Mouse (Mus musculus) cerebellum, adult 11-12 months (tissue): ENCODE results near the gene Slc46a2.

Experiments
- DNase-seq: peaks from one replicate; pipeline ENCODE4 v3.0.0; 2022

The Slc46a2 gene

DNA sequence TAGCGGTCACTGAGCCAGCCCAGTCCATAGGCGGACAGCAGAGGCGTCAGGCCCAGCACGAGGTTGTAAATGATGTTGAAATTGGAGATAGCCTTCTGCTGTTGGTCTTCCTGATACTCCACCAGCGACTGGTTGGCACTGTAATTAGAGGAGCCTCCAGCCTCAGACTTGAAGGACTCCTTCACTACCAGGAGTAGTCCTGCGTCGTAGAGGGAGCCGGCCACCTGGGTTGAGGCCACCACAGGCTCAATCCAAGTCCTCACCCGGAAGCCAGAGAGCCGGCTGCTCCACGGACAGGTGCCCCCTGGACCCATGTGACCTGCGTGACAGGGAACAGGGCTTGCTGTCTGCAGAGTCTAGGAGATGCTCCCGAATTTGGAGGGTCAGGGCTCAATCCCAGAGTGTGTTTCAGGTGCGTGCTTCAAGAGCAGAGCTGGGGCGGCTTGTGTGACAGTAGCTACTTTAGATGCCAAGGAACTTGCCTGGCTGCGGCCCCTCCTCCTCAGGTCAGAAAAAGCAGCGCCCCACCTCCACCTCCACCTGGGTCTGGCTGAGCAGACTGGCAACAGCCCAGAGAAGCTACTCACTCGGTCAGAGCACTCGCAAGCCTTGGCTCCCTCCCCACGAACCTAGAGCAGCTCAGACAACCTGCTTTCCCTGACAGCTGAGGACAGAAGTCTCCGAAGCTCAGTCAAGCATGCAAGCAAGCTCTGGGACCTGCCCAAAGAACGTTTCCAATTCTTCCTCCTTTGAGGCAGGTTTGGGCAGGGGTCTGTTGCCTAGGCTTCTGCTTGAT lies at the start of gene Slc46a2:
Gene Slc46a2, minus strand, starts transcription at position 449 of the 796 bp plus-strand sequence.
- peak; percentile 34 for DNase-seq

DNA sequence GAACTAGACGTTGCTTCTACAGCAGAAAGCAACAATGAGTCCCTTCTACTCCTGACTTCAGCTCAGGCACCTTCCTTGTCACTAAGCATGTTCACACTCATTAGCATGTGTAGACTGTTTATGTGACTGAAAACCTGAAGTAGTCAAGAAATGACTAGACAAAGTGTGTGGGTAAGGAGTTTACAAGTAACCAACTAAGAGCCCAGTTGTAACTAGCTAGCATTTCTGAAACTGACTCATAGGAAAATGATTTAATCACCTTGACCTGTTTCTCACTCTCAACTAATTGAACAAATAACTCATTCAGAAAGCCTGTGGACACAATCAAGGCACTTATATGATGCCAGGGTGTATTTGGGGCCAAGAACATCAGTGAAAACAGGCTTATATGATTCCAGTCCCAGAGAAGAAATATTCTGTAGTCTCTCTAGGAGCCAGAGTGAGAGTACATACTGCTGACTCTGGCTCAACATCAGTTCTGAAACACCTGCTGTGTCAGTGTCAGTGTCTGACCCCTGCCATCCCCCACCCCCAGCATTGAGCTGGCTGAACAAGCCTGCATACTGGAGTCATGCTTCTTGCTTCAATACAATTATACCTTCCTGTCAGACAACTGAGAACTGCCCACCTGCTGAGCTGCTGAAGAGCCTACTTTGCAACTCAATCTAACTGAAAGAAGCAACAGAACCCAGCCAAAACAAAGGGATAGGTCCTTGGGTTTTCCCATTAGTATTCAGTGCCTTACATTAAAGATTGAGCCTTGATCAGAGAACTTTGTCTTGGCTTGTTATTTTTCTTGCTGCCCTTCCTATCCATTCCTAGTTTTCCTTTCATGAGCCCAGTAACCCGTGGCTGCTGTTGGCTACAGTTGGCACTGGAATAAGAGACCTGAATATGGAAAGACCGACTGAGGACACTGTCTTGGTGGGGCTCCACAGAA lies 48.8 kb upstream of the Slc46a2 start, which contains the start of gene Mup6:
Gene Mup6, plus strand, starts transcription at position 890 of the 940 bp plus-strand sequence.
- DNase-seq = no peak

GRCm38 (mm10) chr4:59960610-59961009 lies 45.8 kb upstream of the Slc46a2 start, which contains the start of gene Mup4:
Gene Mup4, minus strand, starts transcription at chr4:59960710.
- DNase-seq = no peak

DNA sequence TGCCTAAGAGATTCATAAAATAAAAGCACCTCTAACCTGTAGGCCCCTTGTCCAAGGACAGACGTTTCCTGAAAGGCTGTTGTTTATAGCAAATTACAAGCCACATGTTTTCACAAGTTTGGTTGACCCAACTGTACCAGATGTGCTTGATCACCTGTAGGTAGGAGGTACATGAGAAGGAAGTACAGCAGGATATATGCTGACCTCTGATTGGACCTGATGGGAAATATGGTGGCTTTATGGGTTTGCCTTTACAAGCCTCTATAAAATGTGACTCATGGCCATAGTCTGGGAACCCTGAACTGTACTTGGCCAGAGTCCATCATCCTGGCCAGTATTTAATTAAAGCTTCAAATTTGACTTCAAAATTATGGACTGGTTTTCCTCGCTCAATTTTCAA lies 22.7 kb upstream of the Slc46a2 start:
- DNase-seq = no peak

DNA sequence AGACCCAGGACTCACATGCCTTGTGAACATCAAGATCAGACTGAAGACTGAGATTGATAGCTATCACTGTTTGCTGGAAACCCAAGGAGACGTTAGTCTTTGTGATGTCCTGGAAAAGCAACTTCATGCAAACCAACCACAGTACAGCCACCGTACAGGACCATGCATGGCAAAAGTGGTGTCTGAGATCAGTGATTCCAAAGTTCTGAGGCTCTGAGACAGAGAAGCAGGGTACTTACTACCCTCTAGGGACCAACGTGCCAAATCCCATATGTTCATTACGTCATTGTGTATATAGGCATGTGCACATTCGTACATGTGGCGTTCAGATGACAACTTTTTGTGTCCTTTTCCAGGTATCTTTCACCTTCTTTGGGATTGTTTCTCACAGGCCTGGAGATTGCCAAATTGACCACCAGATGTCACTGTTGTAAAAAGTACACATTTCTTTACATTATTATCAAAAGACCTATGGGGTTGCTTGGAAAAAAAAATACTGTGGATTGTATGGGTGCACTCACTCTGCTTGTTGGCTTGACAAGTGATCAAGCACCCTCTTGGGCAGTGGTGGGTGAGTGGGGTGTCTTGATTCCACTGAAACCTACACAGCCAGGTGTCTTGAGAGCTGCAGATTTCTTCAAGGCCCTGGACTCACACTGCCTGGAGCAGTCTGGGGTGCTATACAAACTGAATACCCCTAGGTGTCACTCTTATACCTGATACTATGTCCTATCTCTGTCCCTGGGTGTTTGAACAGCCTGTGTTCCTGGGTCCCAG lies 17.8 kb upstream of the Slc46a2 start:
- DNase-seq = peak; percentile 24

- DNase-seq = peak; percentile 66
Observed at GRCm38 (mm10) chr4:59928347-59928746, 13.5 kb upstream of the Slc46a2 start.

DNA sequence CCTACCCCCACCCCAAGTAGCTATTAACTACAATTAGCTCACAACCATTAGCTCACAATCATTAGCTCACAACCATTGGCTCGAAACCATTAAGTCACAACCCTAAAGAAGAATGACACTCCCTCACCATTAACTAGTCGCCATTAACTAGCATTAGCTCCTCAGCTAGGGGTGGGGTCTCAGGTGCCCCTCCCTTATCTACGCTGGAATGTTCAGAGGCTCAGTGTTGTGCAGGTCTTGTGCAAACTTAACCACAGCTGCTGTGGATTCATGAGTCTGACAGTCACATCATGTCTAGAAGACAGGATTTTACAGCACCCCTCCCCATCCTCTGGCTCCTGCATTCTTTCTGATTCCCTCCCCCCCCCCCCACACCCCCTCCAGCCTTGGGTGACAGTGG lies 12.8 kb upstream of the Slc46a2 start:
- no peak for DNase-seq

GRCm38 (mm10) chr4:59925082-59925481 lies 10.2 kb upstream of the Slc46a2 start:
- DNase-seq = no peak

DNA sequence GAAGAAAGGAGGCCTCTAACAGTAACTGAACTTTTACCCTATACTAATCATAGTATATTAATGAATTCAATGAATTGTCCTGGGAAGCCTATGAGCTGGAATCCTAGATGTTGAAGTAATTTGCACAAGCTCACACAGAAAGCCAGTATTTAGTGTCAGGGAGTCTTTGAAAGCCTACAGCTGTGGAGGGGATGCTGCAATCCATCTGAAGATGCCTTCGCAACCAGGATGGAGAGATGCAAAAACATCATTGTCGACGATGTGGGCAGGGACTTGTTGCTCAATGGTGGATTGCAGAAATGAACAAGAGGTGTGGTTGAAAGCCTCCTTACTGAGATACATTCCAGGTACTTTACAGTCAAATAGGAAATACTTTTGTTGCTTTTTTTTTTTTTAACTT lies 3.1 kb upstream of the Slc46a2 start:
- DNase-seq = no peak

GRCm38 (mm10) chr4:59908785-59909184 lies 6.1 kb downstream of the Slc46a2 start:
- no peak for DNase-seq

- DNase-seq = no peak
Observed at GRCm38 (mm10) chr4:59907657-59908230, 7.1 kb downstream of the Slc46a2 start.

- DNase-seq = no peak
Observed at GRCm38 (mm10) chr4:59907092-59907491, 7.8 kb downstream of the Slc46a2 start.

DNA sequence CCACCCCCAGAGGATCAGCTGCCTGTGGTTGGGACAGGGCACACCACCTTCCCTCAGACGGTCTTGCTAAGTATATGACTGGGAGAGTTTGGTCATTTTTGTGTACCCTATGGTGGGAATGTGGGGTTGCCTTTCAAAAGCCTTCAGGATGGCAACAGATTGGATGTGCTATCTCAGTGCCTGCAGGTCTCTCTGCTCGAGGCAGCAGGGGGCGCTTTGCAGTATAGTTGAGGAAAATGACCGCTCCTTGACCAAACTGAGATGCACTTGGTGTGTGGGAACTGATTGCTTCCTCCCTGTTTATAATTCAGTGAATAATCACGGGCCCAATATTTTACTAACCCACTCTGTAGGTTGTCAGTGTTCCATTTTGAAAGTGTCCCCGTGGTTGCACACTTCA lies 12.3 kb downstream of the Slc46a2 start:
- no peak for DNase-seq

DNA sequence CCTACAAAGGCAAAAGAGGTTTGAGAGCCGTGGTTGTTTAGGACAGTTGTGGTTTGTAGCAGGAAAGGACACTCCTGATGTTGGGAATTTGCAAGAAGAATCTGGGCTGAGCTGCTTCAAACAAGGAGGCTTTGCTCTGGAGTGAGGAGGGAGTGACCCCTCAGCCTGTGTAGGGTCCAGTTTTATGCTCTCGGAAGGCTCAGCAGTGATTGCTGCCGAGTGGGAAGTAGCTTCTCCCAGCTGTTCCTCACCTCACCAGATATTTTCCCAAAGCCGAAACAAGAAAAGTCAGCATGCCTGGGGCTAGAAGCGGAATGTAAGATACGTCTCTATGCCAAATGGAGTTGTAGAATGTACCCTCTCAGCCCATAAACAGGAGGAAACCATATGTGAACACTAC lies 13.0 kb downstream of the Slc46a2 start:
- no peak for DNase-seq

DNA sequence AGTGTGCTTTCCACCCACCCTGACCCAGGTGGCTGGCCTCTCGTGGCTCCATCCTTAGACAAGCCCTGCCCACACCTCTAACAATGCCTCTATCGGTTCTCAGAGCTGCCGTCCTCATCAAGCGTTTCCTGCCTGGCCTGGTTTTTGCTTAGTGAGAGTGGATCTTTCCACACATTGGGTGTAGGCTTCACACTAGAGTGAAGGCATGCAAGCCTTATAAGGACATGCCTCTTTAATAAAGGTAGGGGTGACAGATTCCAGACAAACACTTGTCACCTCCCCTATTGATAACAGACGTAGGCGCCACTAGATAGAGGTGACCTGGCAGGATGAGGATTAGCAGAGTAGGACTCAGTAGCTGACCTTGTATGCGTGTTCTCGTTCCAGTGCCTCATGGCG lies 16.3 kb downstream of the Slc46a2 start:
- no peak for DNase-seq

- no peak for DNase-seq
Observed at GRCm38 (mm10) chr4:59897814-59898520, 16.9 kb downstream of the Slc46a2 start.

DNA sequence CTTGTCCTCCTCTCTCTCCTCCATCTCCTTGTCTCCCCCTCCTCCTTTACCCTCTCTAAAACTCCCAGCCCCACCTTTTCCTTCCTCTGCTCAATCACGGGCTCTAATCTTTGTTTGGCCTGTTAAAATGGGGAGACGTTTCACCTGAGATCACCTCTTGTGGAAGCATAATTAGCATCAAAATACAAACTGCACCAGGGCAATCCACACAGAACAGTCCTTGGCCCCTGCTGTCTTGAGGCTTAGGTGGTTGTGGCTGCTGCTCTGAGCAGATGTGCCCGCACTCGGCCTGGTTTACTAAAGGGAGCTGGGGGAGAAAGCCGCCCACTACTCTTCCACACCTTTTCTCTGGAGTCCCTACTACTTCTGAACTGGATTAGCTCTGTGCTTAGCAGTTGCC lies 18.9 kb downstream of the Slc46a2 start:
- DNase-seq = no peak

- DNase-seq = no peak
Observed at GRCm38 (mm10) chr4:59894977-59895575, 19.8 kb downstream of the Slc46a2 start.

- no peak for DNase-seq
Observed at GRCm38 (mm10) chr4:59894415-59894814, 20.4 kb downstream of the Slc46a2 start.

DNA sequence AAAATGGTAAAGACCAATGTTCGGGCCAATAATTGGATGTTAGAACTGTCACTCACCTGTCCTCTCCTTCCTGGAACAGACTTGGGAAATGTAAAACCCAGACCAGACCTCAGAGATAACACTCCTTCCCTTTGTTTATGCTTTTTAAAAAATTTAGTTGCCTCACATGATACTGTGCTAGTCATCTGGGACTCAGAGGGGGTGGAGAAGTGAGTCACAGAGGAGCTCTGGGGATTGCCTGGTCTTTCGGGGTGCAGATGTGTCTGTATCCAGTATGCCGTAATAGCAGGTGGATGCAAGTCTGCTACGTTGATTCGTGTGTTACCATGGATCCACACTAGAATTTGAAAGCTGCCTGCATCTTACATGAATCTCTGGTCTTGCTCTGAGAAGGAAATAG lies 22.1 kb downstream of the Slc46a2 start:
- no peak for DNase-seq

- no peak for DNase-seq
Observed at GRCm38 (mm10) chr4:59891723-59892416, 23.0 kb downstream of the Slc46a2 start.
